Comparison of ENCODE assay signal across 26 mouse cellular contexts in the genomic region with DNA sequence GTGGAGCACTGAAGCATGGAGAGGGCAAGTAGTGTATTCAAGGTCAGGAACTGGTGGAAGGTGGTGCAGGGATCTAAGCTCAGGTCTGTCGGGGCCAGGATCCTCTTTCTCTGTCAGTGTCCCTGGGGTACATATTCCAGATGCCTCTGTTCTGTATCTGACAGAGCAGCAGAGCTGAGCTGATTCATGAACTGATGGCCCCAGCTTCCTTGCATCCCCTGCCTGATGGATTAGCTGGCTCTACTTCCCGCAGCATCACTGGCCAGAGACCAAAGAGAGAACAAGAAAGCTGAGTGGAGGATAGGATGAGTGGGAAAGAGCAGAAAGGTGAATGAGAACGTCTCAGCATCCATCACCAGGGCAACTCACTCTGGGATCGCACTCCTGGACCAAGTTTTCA. TPM values are rescaled to one million over a fixed set of nuclear protein-coding genes. Genes with fewer than 3 reads are reported as not detected.
"Had no signal": no experiment of that assay in that cellular context is flagged by ENCODE, and none has a peak within 500 bp of the region (broad histone marks: within the 10 kb centered on the region; RNA-seq: fewer than 3 reads in every experiment).

No protein-coding gene starts in this region.

- H3K9me3 ChIP-seq: heart, embryonic 12.5 days; hindbrain, embryonic 10.5 days; hindbrain, embryonic 12.5 days; intestine, embryonic 15.5 days; kidney, embryonic 15.5 days; limb, embryonic 10.5 days; limb, embryonic 12.5 days had no signal

- H3K4me1 ChIP-seq: hindbrain, embryonic 12.5 days; intestine, embryonic 15.5 days; limb, embryonic 10.5 days; limb, embryonic 12.5 days had no signal

- H3K27ac ChIP-seq: gastrocnemius, adult 2 months; heart, adult 2 months; hindbrain, embryonic 10.5 days; hindbrain, embryonic 12.5 days; hindbrain, embryonic 14.5 days; intestine, embryonic 15.5 days; kidney, embryonic 15.5 days; kidney, postnatal 0 days; layer of hippocampus, adult 2 months; left cerebral cortex, adult 2 months; limb, embryonic 10.5 days; limb, embryonic 12.5 days had no signal

- H3K27me3 ChIP-seq: hindbrain, embryonic 12.5 days; intestine, embryonic 15.5 days; kidney, embryonic 15.5 days had no signal

- H3K4me3 ChIP-seq: gastrocnemius, adult 2 months; heart, adult 2 months; heart, embryonic 12.5 days; hindbrain, embryonic 10.5 days; hindbrain, embryonic 12.5 days; intestine, embryonic 15.5 days; kidney, embryonic 15.5 days; layer of hippocampus, adult 2 months; left cerebral cortex, adult 2 months; limb, embryonic 10.5 days; limb, embryonic 12.5 days had no signal

- ATAC-seq: hindbrain, embryonic 16.5 days; inflammation-experienced regulatory T-cells, adult 6 months; intestine, embryonic 15.5 days; intestine, postnatal 0 days had no signal

- DNase-seq: gastrocnemius, adult 2 months; gastrocnemius, postnatal 10 days; gastrocnemius, postnatal 25 days; heart, adult 2 months; heart, postnatal 10 days; heart, postnatal 4 days; kidney, adult 18-20 months; kidney, adult 9 months; kidney, postnatal 25 days; kidney, postnatal 4 days; liver had no signal

- H3K36me3 ChIP-seq: heart, embryonic 12.5 days; hindbrain, embryonic 10.5 days; hindbrain, embryonic 12.5 days; intestine, embryonic 15.5 days; kidney, embryonic 15.5 days; limb, embryonic 10.5 days; limb, embryonic 12.5 days had no signal

- H3K4me2 ChIP-seq: heart, embryonic 12.5 days; hindbrain, embryonic 12.5 days; hindbrain, embryonic 14.5 days; intestine, embryonic 15.5 days; kidney, embryonic 15.5 days; limb, embryonic 12.5 days; liver, embryonic 11.5 days had no signal

- H3K9ac ChIP-seq: heart, embryonic 12.5 days; hindbrain, embryonic 12.5 days; hindbrain, embryonic 14.5 days; intestine, embryonic 15.5 days; kidney, embryonic 15.5 days; limb, embryonic 12.5 days had no signal

RNA-seq across cellular contexts. Expression of gene Trabd2b, which starts 41.5 kb away (rescaled TPM):
- polyA plus RNA-seq: inflammation-experienced regulatory T-cells, adult 6 months had no signal
